Mouse (Mus musculus) CH12.LX (cell line): ENCODE measurements around the gene Serpina1f. TPM values are rescaled to one million over a fixed set of nuclear protein-coding genes. Genes with fewer than 3 reads are reported as not detected.

Experiments
- DNase-seq: peaks from one replicate; pipeline ENCODE4 v3.0.0-alpha.2; 2013; ENCODE audit errors: extremely low read depth
- H3K27ac ChIP-seq: 2 replicates; pipeline ENCODE4 v1.5.1; 2012; ENCODE audit warnings: low read depth, mild to moderate bottlenecking, control low read depth, moderate library complexity; ENCODE audit not compliant: insufficient read depth
- H3K27me3 ChIP-seq: replicated peaks from 2 replicates; pipeline ENCODE3; 2012; ENCODE audit warnings: inconsistent platforms
- H3K36me3 ChIP-seq, 2 experiments: replicated peaks in 1 of 2; 2 replicates each; pipeline versions ENCODE3 to v1.6.1; 2012; ENCODE audit warnings: inconsistent platforms in 1 of 2, low read length in 1 of 2, mild to moderate bottlenecking in 1 of 2, mixed read lengths in 1 of 2, moderate library complexity in 1 of 2; ENCODE audit not compliant: control insufficient read depth in 1 of 2, insufficient read depth in 1 of 2
- H3K4me1 ChIP-seq, 2 experiments: 2 replicates each; pipeline ENCODE4 v1.6.1; 2012; ENCODE audit warnings: inconsistent platforms in 1 of 2, moderate library complexity in 1 of 2; ENCODE audit not compliant: insufficient read depth in 2 of 2, control insufficient read depth in 1 of 2
- H3K4me2 ChIP-seq: 2 replicates; pipeline ENCODE4 v1.6.1; 2012; ENCODE audit warnings: low read depth, mild to moderate bottlenecking, control low read depth; ENCODE audit not compliant: poor library complexity, insufficient read depth, severe bottlenecking
- H3K4me3 ChIP-seq, 3 experiments: fragments of 150-350 bp in 1 of 3; sonication (generic) in 1 of 3; replicated peaks in 1 of 3; 2 replicates each; pipeline versions ENCODE3 to v1.5.1; 2011 to 2012; ENCODE audit warnings: low read depth in 2 of 3, low read length in 2 of 3, mild to moderate bottlenecking in 2 of 3, moderate library complexity in 2 of 3, control low read depth in 1 of 3, improper control_type of control experiment in 1 of 3, inconsistent platforms in 1 of 3, mixed read lengths in 1 of 3; ENCODE audit not compliant: poor library complexity in 1 of 3
- H3K79me2 ChIP-seq: replicated peaks from 2 replicates; pipeline ENCODE4 v1.6.1; 2012; ENCODE audit warnings: mild to moderate bottlenecking, moderate library complexity; ENCODE audit not compliant: control insufficient read depth, poor library complexity, insufficient read depth, severe bottlenecking; ENCODE audit errors: extremely low read depth
- H3K9ac ChIP-seq: 2 replicates; pipeline ENCODE4 v1.6.1; 2012; ENCODE audit warnings: low read depth, mild to moderate bottlenecking, control low read depth, moderate library complexity; ENCODE audit not compliant: insufficient read depth
- H3K9me3 ChIP-seq: replicated peaks from 2 replicates; pipeline ENCODE3; 2012; ENCODE audit warnings: low read length, inconsistent platforms, mixed read lengths
- CHD1 ChIP-seq: IDR thresholded peaks from 2 replicates; pipeline ENCODE4 v1.6.1; 2012; ENCODE audit warnings: low read depth, low read length, improper control_type of control experiment, inconsistent platforms
- CHD2 ChIP-seq: IDR thresholded peaks from 2 replicates; pipeline ENCODE4 v1.6.1; 2011; ENCODE audit warnings: low read length, improper control_type of control experiment
- CTCF ChIP-seq, 2 experiments: IDR thresholded peaks in 1 of 2; conservative IDR thresholded peaks in 1 of 2; 2 replicates each; pipeline ENCODE4 v1.5.1; 2011 to 2012; ENCODE audit warnings: low read depth in 2 of 2, low read length in 2 of 2, improper control_type of control experiment in 1 of 2, inconsistent platforms in 1 of 2, mild to moderate bottlenecking in 1 of 2, moderate library complexity in 1 of 2
- E2F4 ChIP-seq: IDR thresholded peaks from 2 replicates; pipeline ENCODE4 v1.6.1; 2011; ENCODE audit warnings: low read depth, low read length, improper control_type of control experiment; ENCODE audit not compliant: insufficient replicate concordance
- ELF1 ChIP-seq: IDR thresholded peaks from 2 replicates; pipeline ENCODE4 v1.6.1; 2014; ENCODE audit warnings: low read depth, mild to moderate bottlenecking, inconsistent platforms, low read length, improper control_type of control experiment
- EP300 ChIP-seq: IDR thresholded peaks from 2 replicates; pipeline ENCODE4 v1.6.1; 2011; ENCODE audit warnings: low read length, improper control_type of control experiment
- ETS1 ChIP-seq: conservative IDR thresholded peaks from 2 replicates; pipeline ENCODE4 v1.6.1; 2012; ENCODE audit warnings: low read depth, mild to moderate bottlenecking, inconsistent platforms, low read length, improper control_type of control experiment, moderate library complexity
- GABPA ChIP-seq: IDR thresholded peaks from 2 replicates; pipeline ENCODE4 v1.6.1; 2012; ENCODE audit warnings: low read depth, low read length, improper control_type of control experiment, inconsistent platforms; ENCODE audit not compliant: insufficient replicate concordance
- HCFC1 ChIP-seq: IDR thresholded peaks from 2 replicates; pipeline ENCODE4 v1.6.1; 2012; ENCODE audit warnings: low read depth, mild to moderate bottlenecking, inconsistent platforms, low read length, improper control_type of control experiment
- IRF4 ChIP-seq: IDR thresholded peaks from 2 replicates; pipeline ENCODE4 v1.6.1; 2014; ENCODE audit warnings: low read depth, mild to moderate bottlenecking, inconsistent platforms, low read length, improper control_type of control experiment
- JUN ChIP-seq: IDR thresholded peaks from 2 replicates; pipeline ENCODE4 v1.6.1; 2011; ENCODE audit warnings: low read depth, mild to moderate bottlenecking, low read length, improper control_type of control experiment, moderate library complexity; ENCODE audit not compliant: insufficient read depth
- JUND ChIP-seq: conservative IDR thresholded peaks from 2 replicates; pipeline ENCODE4 v1.6.1; 2011; ENCODE audit warnings: low read depth, low read length, improper control_type of control experiment
- MAX ChIP-seq: IDR thresholded peaks from 2 replicates; pipeline ENCODE4 v1.6.1; 2011; ENCODE audit warnings: low read length, improper control_type of control experiment
- MAZ ChIP-seq: IDR thresholded peaks from 2 replicates; pipeline ENCODE4 v1.6.1; 2012; ENCODE audit warnings: low read depth, mild to moderate bottlenecking, inconsistent platforms, low read length, improper control_type of control experiment, moderate library complexity
- MEF2A ChIP-seq: IDR thresholded peaks from 2 replicates; pipeline ENCODE4 v1.6.1; 2014; ENCODE audit warnings: low read depth, mild to moderate bottlenecking, inconsistent platforms, low read length, improper control_type of control experiment, borderline replicate concordance
- NRF1 ChIP-seq: IDR thresholded peaks from 2 replicates; pipeline ENCODE4 v1.6.1; 2014; ENCODE audit warnings: low read depth, mild to moderate bottlenecking, inconsistent platforms, low read length, improper control_type of control experiment, moderate library complexity
- SIN3A ChIP-seq: IDR thresholded peaks from 2 replicates; pipeline ENCODE4 v1.6.1; 2012; ENCODE audit warnings: low read length, improper control_type of control experiment, inconsistent platforms
- SMC3 ChIP-seq: IDR thresholded peaks from 2 replicates; pipeline ENCODE4 v1.6.1; 2011; ENCODE audit warnings: low read depth, low read length, improper control_type of control experiment
- UBTF ChIP-seq: IDR thresholded peaks from 2 replicates; pipeline ENCODE4 v1.6.1; 2012; ENCODE audit warnings: low read depth, mild to moderate bottlenecking, inconsistent platforms, low read length, improper control_type of control experiment, moderate library complexity
- USF1 ChIP-seq: IDR thresholded peaks from 2 replicates; pipeline ENCODE4 v1.6.1; 2014; ENCODE audit warnings: low read depth, mild to moderate bottlenecking, inconsistent platforms, low read length, improper control_type of control experiment
- ZC3H11A ChIP-seq: IDR thresholded peaks from 2 replicates; pipeline ENCODE4 v1.6.1; 2012; ENCODE audit warnings: low read depth, mild to moderate bottlenecking, inconsistent platforms, low read length, improper control_type of control experiment
- ZKSCAN1 ChIP-seq: IDR thresholded peaks from 2 replicates; pipeline ENCODE4 v1.6.1; 2012; ENCODE audit warnings: low read depth, inconsistent platforms, low read length, improper control_type of control experiment, borderline replicate concordance
- ZMIZ1 ChIP-seq: IDR thresholded peaks from 2 replicates; pipeline ENCODE4 v1.6.1; 2012; ENCODE audit warnings: low read depth, mild to moderate bottlenecking, inconsistent platforms, low read length, improper control_type of control experiment
- ZNF384 ChIP-seq: IDR thresholded peaks from 2 replicates; pipeline ENCODE4 v1.6.1; 2012; ENCODE audit warnings: low read depth, low read length, improper control_type of control experiment, inconsistent platforms
- dilution Hi-C: fragments of 300-500 bp; cut with MboI; formaldehyde crosslinking; loops from 2 replicates; pipeline ENCODE4 v1.14.3; 2020; ENCODE audit warnings: low sequenced_read_pairs; ENCODE audit not compliant: extremely low pct_unique_long_range_greater_than_20kb, extremely low pct_ligation_motif_present
- in situ Hi-C: fragments of 300-500 bp; cut with MboI; formaldehyde crosslinking; loops from 3 replicates; pipeline ENCODE4 v1.14.3; 2019; ENCODE audit warnings: low sequenced_read_pairs, low pct_ligation_motif_present, low pct_unique_long_range_greater_than_20kb, mixed read lengths
- polyA plus RNA-seq: library from polyadenylated mRNA; unstranded; fragments of >175 nt; gene quantifications from 2 replicates; pipeline ENCODE4 v1.2.1, GENCODE M21; 2012; ENCODE audit warnings: low read depth; ENCODE audit not compliant: insufficient read length
- total RNA-seq, 2 experiments: library from RNA; depleted of rRNA; stranded (reverse); fragments of 300-350 nt in 1 of 2; fragments of >200 nt in 1 of 2; gene quantifications; 2 replicates each; pipeline ENCODE4 v1.2.3; 2012 to 2014

The Serpina1f gene
- total and polyA plus RNA-seq, 3 experiments, result not detected

GRCm38 (mm10) chr12:103683775-103684174 lies 11.6 kb downstream of the Serpina1f start:
- no peaks in the 10 kb centered on the region for H3K79me2 ChIP-seq
- no peaks in the 10 kb centered on the region for H3K9me3 ChIP-seq
- H3K4me1 ChIP-seq, result no peaks in the 10 kb centered on the region
- no peak overlapping the region for H3K4me2 ChIP-seq
- H3K27ac ChIP-seq, result no peak overlapping the region
- dilution Hi-C loops, result no loop called here
- no peaks in the 10 kb centered on the region for H3K36me3 ChIP-seq
- no peak for DNase-seq
- no peak for TF ChIP-seq ZNF384
- no peak for TF ChIP-seq CHD2
- no peak for TF ChIP-seq HCFC1
- no peak for TF ChIP-seq IRF4
- TF ChIP-seq USF1, result no peak
- TF ChIP-seq MAX, result no peak
- no peak for TF ChIP-seq JUN
- TF ChIP-seq ZKSCAN1, result no peak
- no peak for TF ChIP-seq ZC3H11A
- no peak for TF ChIP-seq EP300
- no peak for TF ChIP-seq ETS1
- TF ChIP-seq CHD1, result no peak
- TF ChIP-seq CTCF (conservative IDR thresholded peaks at IDR 0.05 in 1 of 2, IDR thresholded peaks at IDR 0.05 in 1 of 2; ENCODE audit: low read depth in 2 of 2, low read length in 2 of 2), result no peak
- TF ChIP-seq JUND, result no peak
- no peak for TF ChIP-seq SIN3A
- no peak for TF ChIP-seq SMC3
- TF ChIP-seq UBTF, result no peak
- peaks cover 84% of the 10 kb centered on the region for H3K27me3 ChIP-seq
- H3K9ac ChIP-seq, result no peak overlapping the region
- in situ Hi-C loops, result no loop called here
- no peak overlapping the region for H3K4me3 ChIP-seq

DNA sequence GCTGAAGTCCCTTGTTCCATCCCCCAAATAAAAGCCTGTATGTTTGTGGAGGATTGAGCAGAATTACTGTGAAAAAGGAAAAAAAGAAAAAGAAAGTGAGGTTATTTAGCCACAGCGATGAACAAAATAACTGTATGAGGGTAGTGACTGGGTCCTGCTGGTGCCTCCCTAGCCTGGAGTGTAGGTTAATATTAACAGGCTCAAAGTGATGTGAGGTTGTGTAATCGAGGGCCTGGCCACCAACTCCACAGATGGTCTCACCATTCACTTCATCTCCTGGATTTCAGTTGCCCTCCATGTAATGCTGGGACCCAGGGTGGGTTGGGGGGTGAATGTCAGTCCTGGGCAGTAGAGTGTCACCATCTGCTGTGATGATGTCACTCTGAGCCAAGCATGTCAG lies 13.6 kb downstream of the Serpina1f start:
- DNase-seq, result no peak
- H3K36me3 ChIP-seq, result no peaks in the 10 kb centered on the region
- in situ Hi-C loops, result no loop called here
- no peak overlapping the region for H3K27ac ChIP-seq
- no peak overlapping the region for H3K9ac ChIP-seq
- dilution Hi-C loops, result no loop called here
- no peaks in the 10 kb centered on the region for H3K9me3 ChIP-seq
- peaks cover 87% of the 10 kb centered on the region for H3K27me3 ChIP-seq
- no peaks in the 10 kb centered on the region for H3K79me2 ChIP-seq
- TF ChIP-seq ZC3H11A, result no peak
- TF ChIP-seq USF1, result no peak
- no peak for TF ChIP-seq ELF1
- TF ChIP-seq SMC3, result no peak
- TF ChIP-seq CHD1, result no peak
- TF ChIP-seq GABPA, result no peak
- no peak for TF ChIP-seq SIN3A
- no peak for TF ChIP-seq EP300
- TF ChIP-seq ZMIZ1, result no peak
- no peak for TF ChIP-seq MEF2A
- TF ChIP-seq MAZ, result no peak
- no peak for TF ChIP-seq E2F4
- no peak for TF ChIP-seq ZNF384
- no peak for TF ChIP-seq HCFC1
- no peak for TF ChIP-seq NRF1
- TF ChIP-seq, all 38 proteins: peak for 0
- Histone ChIP-seq H3K4me1 (no peaks in the 10 kb centered on the region), H3K4me3 (no peak overlapping the region), H3K4me2 (no peak overlapping the region)
